Mouse (Mus musculus): ENCODE data around the gene Zc3hc1. TPM values are rescaled to one million over a fixed set of nuclear protein-coding genes. Genes with fewer than 3 reads are reported as not detected.
"Not testable (repeated sequence)": the region's sequence is repeated elsewhere in the genome, so short reads cannot be mapped to it uniquely, and the experiment has no call there.

Gene Zc3hc1
- polyA plus RNA-seq, 1 experiment: 15.2 TPM

DNA sequence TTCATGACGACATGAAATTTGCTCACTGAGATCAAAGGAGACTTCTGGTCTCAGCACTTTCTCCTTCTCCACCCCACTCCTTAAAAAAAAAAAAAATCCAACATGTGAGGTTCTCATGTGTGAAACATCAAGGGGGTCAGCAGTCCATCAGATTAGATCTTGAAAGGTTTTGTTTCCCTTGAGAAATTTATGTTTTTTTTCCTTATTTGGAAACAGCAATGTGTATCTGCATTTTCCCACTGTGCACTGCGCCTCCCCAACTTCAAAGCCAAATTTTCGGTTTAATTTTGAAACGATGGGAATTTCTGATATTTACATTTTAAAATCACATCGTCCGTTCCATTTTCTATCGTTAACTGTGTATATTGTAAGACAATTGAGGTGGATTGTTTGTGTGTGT is 9.9 kb upstream of the Zc3hc1 start:
- Histone ChIP-seq H3K27ac (ENCODE audit: control insufficient read depth, insufficient read depth, low read depth, low read length) (no peak overlapping the region), H3K4me1 (ENCODE audit: control insufficient read depth, insufficient read depth, low read length) (no peaks in the 10 kb centered on the region)
- TF ChIP-seq CTCF (IDR thresholded peaks at IDR 0.05; ENCODE audit: control insufficient read depth, insufficient read depth, insufficient replicate concordance, low read depth, low read length) (no peak), POLR2A (IDR thresholded peaks at IDR 0.05; ENCODE audit: control insufficient read depth, low read depth, low read length) (no peak)

DNA sequence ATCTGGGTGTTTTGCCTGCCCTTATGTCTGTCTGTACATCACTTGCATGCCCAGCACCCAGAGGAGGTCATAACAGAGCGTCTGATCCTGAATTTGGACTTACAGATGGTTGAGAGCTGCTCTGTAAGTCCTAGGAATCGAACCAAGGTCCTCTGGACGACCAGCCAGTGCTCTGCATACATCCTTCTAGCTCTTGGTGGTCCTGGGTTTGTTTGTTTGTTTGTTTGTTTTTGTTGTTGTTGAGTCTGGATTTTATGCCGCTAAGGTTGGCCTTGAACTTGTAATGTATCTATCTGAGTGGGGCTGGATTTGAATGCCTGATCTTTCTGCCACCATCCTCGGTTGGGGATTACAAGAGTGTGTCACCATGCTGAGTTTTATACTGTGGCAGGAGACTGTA is 9.3 kb upstream of the Zc3hc1 start:
- TF ChIP-seq POLR2A (IDR thresholded peaks at IDR 0.05; ENCODE audit: control insufficient read depth, low read depth, low read length): no peak
- TF ChIP-seq CTCF (IDR thresholded peaks at IDR 0.05; ENCODE audit: control insufficient read depth, insufficient read depth, insufficient replicate concordance, low read depth, low read length): no peak
- H3K27ac ChIP-seq (ENCODE audit: control insufficient read depth, insufficient read depth, low read depth, low read length): no peak overlapping the region
- no peak overlapping the region for H3K4me3 ChIP-seq (ENCODE audit: control insufficient read depth, low read depth, low read length)
- H3K36me3 ChIP-seq (ENCODE audit: control insufficient read depth, insufficient read depth, low read length): no peaks in the 10 kb centered on the region
- H3K4me1 ChIP-seq (ENCODE audit: control insufficient read depth, insufficient read depth, low read length): no peaks in the 10 kb centered on the region
- H3K27me3 ChIP-seq (ENCODE audit: control insufficient read depth, insufficient read depth, low read length): no peaks in the 10 kb centered on the region

More for the DNA sequence above, 9.9 kb upstream of the Zc3hc1 start:
- no peak overlapping the region for H3K4me3 ChIP-seq (ENCODE audit: control insufficient read depth, low read depth, low read length)
- H3K36me3 ChIP-seq (ENCODE audit: control insufficient read depth, insufficient read depth, low read length): no peaks in the 10 kb centered on the region
- H3K27me3 ChIP-seq (ENCODE audit: control insufficient read depth, insufficient read depth, low read length): no peaks in the 10 kb centered on the region

DNA sequence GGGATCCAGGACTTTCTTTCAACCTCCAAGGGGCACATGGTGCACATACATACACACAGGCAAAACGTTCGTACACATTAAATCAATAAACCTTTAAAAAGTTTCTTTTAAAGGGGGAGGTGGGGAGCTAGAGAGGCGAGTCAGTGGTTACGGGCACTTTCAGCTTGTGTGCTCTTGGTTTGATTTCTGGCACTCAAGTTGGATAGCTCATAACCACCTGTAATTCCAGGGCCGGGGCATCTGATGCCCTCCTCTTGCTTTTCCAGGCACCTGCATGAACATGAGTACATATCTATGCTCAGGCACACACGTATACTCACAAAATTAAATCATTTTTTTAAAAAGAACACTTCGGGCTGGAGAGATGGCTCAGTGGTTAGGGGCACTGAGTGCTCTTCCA is 1.2 kb upstream of the Zc3hc1 start:
- Histone ChIP-seq H3K4me1 (ENCODE audit: control insufficient read depth, insufficient read depth, low read length) (peaks cover 3% of the 10 kb centered on the region; the same call in 1 of the 2 replicates), H3K27me3 (ENCODE audit: control insufficient read depth, insufficient read depth, low read length) (no peaks in the 10 kb centered on the region), H3K4me3 (ENCODE audit: control insufficient read depth, low read depth, low read length) (no peak overlapping the region), H3K36me3 (ENCODE audit: control insufficient read depth, insufficient read depth, low read length) (no peaks in the 10 kb centered on the region), H3K27ac (ENCODE audit: control insufficient read depth, insufficient read depth, low read depth, low read length) (no peak overlapping the region)
- no peak for TF ChIP-seq POLR2A (IDR thresholded peaks at IDR 0.05; ENCODE audit: control insufficient read depth, low read depth, low read length)
- TF ChIP-seq CTCF (IDR thresholded peaks at IDR 0.05; ENCODE audit: control insufficient read depth, insufficient read depth, insufficient replicate concordance, low read depth, low read length): no peak

DNA sequence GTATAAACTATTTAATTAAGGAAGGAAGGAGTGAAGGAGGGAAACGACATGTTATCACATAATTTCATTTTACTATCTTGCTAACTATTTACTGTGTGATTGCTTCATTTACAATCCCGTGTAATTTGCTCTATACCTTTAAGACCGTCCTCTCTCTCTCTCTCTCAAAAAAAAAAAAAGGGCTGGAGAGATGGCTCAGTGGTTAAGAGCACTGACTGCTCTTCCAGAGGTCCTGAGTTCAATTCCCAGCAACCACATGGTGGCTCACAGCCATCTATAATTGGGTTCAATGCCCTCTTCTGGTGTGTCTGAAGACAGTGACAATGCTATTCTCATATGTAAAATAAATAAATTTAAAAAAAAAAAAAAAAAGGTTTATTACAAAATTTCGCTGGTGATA is 557 bp downstream of the Zc3hc1 start:
- H3K27me3 ChIP-seq (ENCODE audit: control insufficient read depth, insufficient read depth, low read length); H3K4me1 ChIP-seq (ENCODE audit: control insufficient read depth, insufficient read depth, low read length); H3K36me3 ChIP-seq (ENCODE audit: control insufficient read depth, insufficient read depth, low read length): not testable (repeated sequence)
- Histone ChIP-seq H3K27ac (ENCODE audit: control insufficient read depth, insufficient read depth, low read depth, low read length) (peak overlapping the region; percentile 98; the same call in 1 of the 2 replicates), H3K4me3 (ENCODE audit: control insufficient read depth, low read depth, low read length) (peak overlapping the region; percentile 100)

DNA sequence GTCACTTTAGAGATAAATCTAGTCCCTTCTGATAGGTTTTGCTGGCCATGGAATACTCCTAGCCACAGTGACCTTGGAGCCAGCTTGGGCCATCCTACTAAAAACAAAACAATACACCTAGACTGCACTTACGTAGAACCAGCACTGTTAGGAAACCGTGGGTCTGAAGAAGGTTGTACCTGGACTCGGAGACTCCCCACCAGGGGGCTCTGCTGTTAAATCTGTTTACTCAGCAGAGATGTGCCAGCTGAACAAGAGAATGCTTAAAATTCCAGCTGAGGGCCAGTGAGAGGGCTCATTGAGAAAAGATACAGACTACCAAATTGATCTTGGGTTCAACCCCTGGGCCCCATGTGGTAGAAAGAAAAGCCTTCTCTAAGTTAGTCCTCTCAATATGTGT is 9.7 kb downstream of the Zc3hc1 start:
- Histone ChIP-seq H3K27me3 (ENCODE audit: control insufficient read depth, insufficient read depth, low read length) (no peaks in the 10 kb centered on the region), H3K36me3 (ENCODE audit: control insufficient read depth, insufficient read depth, low read length) (peaks cover 4% of the 10 kb centered on the region; the same call in 1 of the 2 replicates), H3K4me1 (ENCODE audit: control insufficient read depth, insufficient read depth, low read length) (no peaks in the 10 kb centered on the region), H3K4me3 (ENCODE audit: control insufficient read depth, low read depth, low read length) (no peak overlapping the region), H3K27ac (ENCODE audit: control insufficient read depth, insufficient read depth, low read depth, low read length) (no peak overlapping the region)
- TF ChIP-seq POLR2A (IDR thresholded peaks at IDR 0.05; ENCODE audit: control insufficient read depth, low read depth, low read length): no peak

DNA sequence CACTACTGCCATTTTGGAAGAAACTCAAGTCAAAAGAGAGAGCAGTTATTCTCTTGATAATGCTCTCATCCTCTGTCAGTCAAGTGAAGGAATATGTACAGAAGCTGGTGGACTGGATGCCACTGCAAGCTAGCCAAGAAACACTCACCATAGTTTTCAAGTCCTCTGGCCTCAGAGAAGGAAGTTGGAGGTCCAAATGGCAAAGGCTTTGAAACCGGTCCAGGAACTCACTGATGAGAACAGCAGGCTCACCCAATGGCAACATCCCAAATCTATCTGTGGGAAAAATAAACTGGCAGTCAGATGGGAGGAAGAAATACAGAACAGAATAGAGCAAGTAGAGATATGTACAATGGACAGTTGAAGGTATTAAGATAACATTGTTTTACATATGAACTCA is 15.0 kb downstream of the Zc3hc1 start:
- Histone ChIP-seq H3K27ac (ENCODE audit: control insufficient read depth, insufficient read depth, low read depth, low read length) (no peak overlapping the region), H3K4me3 (ENCODE audit: control insufficient read depth, low read depth, low read length) (no peak overlapping the region), H3K4me1 (ENCODE audit: control insufficient read depth, insufficient read depth, low read length) (no peaks in the 10 kb centered on the region), H3K27me3 (ENCODE audit: control insufficient read depth, insufficient read depth, low read length) (no peaks in the 10 kb centered on the region), H3K36me3 (ENCODE audit: control insufficient read depth, insufficient read depth, low read length) (peaks cover 2% of the 10 kb centered on the region; the same call in 1 of the 2 replicates)
- TF ChIP-seq POLR2A (IDR thresholded peaks at IDR 0.05; ENCODE audit: control insufficient read depth, low read depth, low read length) (no peak), CTCF (IDR thresholded peaks at IDR 0.05; ENCODE audit: control insufficient read depth, insufficient read depth, insufficient replicate concordance, low read depth, low read length) (no peak)

DNA sequence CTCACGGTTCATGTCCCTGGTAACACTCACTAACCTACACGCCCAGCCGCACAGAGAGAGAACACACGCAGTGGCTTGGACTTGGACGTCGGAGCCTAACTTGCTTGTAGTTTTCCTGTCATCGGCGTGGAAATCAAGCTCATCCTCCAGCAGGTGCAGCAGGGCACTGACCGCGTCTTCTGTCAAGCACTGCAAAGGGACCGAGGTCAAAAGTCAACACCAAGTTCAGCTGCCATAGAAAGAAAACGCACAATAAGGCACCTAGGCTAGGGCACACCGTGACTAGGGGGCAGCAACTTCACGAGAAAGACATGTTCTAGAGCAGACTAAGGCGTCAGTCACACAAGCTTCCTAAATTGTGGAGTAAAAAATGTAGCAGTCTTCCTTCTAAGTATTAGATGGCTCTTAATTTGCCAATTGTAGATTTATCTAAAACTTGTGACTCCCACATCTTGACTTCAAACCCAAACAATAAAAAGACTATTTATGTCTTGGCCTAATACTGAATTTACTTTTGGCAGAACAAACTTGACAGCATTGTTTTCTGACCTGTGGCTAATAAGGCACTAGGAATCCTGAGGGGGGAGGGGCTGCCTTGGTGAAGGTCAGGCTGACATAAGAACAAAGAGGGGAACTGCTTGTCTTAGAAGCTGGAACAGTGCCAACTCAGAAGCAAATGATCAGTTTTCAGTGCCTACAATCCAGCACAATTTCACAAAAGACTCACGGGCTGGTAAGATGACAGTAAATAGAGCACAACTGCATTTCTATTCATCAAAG is 15.9 kb downstream of the Zc3hc1 start:
- H3K27me3 ChIP-seq (ENCODE audit: control insufficient read depth, insufficient read depth, low read length): no peaks in the 10 kb centered on the region
- peaks cover 5% of the 10 kb centered on the region for H3K36me3 ChIP-seq (ENCODE audit: control insufficient read depth, insufficient read depth, low read length)
- peak overlapping the region; percentile 27 for H3K27ac ChIP-seq (ENCODE audit: control insufficient read depth, insufficient read depth, low read depth, low read length)
- no peak overlapping the region for H3K4me3 ChIP-seq (ENCODE audit: control insufficient read depth, low read depth, low read length)
- no peaks in the 10 kb centered on the region for H3K4me1 ChIP-seq (ENCODE audit: control insufficient read depth, insufficient read depth, low read length)
- TF ChIP-seq CTCF (IDR thresholded peaks at IDR 0.05; ENCODE audit: control insufficient read depth, insufficient read depth, insufficient replicate concordance, low read depth, low read length) (no peak), POLR2A (IDR thresholded peaks at IDR 0.05; ENCODE audit: control insufficient read depth, low read depth, low read length) (no peak)

Data from testis, adult 2 months (tissue).